Mouse (Mus musculus): ENCODE results near the gene Pde4a.

DNA sequence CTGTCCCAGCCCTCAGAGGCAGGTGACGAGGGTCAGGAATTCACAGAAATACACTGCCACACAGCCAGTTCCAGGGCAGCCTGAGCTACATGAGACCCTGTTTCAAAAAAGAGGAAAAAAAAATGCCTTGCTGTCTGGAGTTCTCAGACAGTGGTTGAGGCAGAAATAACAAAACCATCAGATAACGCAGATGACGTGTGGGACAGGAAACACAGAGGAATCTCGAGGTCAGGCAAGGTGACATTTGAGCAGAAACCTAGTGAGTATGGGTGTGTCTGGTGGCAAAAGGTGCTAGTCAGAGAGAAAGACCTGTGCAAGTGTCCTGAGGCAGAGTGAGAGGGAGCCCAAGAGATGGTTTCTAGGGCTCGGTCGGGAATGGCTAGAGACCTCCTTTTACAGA is 6.8 kb downstream of the Pde4a start:
- TF ChIP-seq POLR2A (IDR thresholded peaks at IDR 0.05; ENCODE audit: insufficient read depth, low read depth, low read length) (no peak), CTCF (IDR thresholded peaks at IDR 0.05) (no peak)
